Mouse (Mus musculus) frontal cortex, adult 2 months (tissue): Measurements from ENCODE around the gene Trim44. TPM values are rescaled to one million over a fixed set of nuclear protein-coding genes. Genes with fewer than 3 reads are reported as not detected.

Source experiments
- DNase-seq, 2 experiments: peaks; one replicate each; pipeline ENCODE4 v3.0.0; 2022; ENCODE audit warnings: low spot score in 1 of 2; ENCODE audit errors: extremely low spot score in 1 of 2
- polyA plus RNA-seq: library from polyadenylated mRNA; depleted of rRNA; stranded (reverse); fragments of >200 nt; gene quantifications from 2 replicates; pipeline ENCODE4 v1.2.3, GENCODE M21; 2012

Trim44 gene
- polyA plus RNA-seq, 1 experiment: 157 TPM

- no peak for DNase-seq
Observed at GRCm38 (mm10) chr2:102293181-102293580, 114.4 kb downstream of the Trim44 start.

- DNase-seq: no peak
Observed at GRCm38 (mm10) chr2:102292051-102292450, 115.6 kb downstream of the Trim44 start.

- no peak for DNase-seq
Observed at GRCm38 (mm10) chr2:102291533-102291932, 116.1 kb downstream of the Trim44 start.

GRCm38 (mm10) chr2:102290041-102290440 lies 117.6 kb downstream of the Trim44 start:
- peak in 1 of 2 experiments; percentile 70 for DNase-seq

- no peak for DNase-seq
Observed at GRCm38 (mm10) chr2:102288676-102289075, 119.0 kb downstream of the Trim44 start.

- DNase-seq: no peak
Observed at GRCm38 (mm10) chr2:102287369-102287768, 120.3 kb downstream of the Trim44 start.

- DNase-seq: no peak
Observed at GRCm38 (mm10) chr2:102282081-102282480, 125.5 kb downstream of the Trim44 start.

- DNase-seq: no peak
Observed at GRCm38 (mm10) chr2:102279779-102280178, 127.8 kb downstream of the Trim44 start.

GRCm38 (mm10) chr2:102277946-102278345 lies 129.7 kb downstream of the Trim44 start:
- DNase-seq: no peak

GRCm38 (mm10) chr2:102273280-102273679 lies 134.3 kb downstream of the Trim44 start:
- peak in 1 of 2 experiments; percentile 55 for DNase-seq

GRCm38 (mm10) chr2:102267582-102268339 lies 139.9 kb downstream of the Trim44 start:
- no peak for DNase-seq

GRCm38 (mm10) chr2:102266911-102267310 lies 140.7 kb downstream of the Trim44 start:
- no peak for DNase-seq

- DNase-seq: no peak
Observed at GRCm38 (mm10) chr2:102259139-102259538, 148.5 kb downstream of the Trim44 start.

GRCm38 (mm10) chr2:102258682-102259081 lies 148.9 kb downstream of the Trim44 start:
- no peak for DNase-seq

GRCm38 (mm10) chr2:102257964-102258605 lies 149.5 kb downstream of the Trim44 start:
- DNase-seq: peak in 1 of 2 experiments; percentile 60

- DNase-seq: peak in 1 of 2 experiments; percentile 52
Observed at GRCm38 (mm10) chr2:102256591-102257335, 150.9 kb downstream of the Trim44 start.

GRCm38 (mm10) chr2:102256100-102256499 lies 151.5 kb downstream of the Trim44 start:
- DNase-seq: no peak

GRCm38 (mm10) chr2:102253204-102253603 lies 154.4 kb downstream of the Trim44 start:
- peak in 1 of 2 experiments; percentile 52 for DNase-seq

GRCm38 (mm10) chr2:102252651-102253050 lies 155.0 kb downstream of the Trim44 start:
- DNase-seq: no peak
